Mouse (Mus musculus) spleen, adult 18-20 months (tissue): ENCODE data around the gene Acap2.

Experiments
- DNase-seq, 2 experiments: peaks; one replicate each; pipeline ENCODE4 v3.0.0; 2022; ENCODE audit warnings: mixed read lengths in 2 of 2

The Acap2 gene

GRCm38 (mm10) chr16:31167017-31167887 lies 33.8 kb downstream of the Acap2 start:
- no peak for DNase-seq

DNA sequence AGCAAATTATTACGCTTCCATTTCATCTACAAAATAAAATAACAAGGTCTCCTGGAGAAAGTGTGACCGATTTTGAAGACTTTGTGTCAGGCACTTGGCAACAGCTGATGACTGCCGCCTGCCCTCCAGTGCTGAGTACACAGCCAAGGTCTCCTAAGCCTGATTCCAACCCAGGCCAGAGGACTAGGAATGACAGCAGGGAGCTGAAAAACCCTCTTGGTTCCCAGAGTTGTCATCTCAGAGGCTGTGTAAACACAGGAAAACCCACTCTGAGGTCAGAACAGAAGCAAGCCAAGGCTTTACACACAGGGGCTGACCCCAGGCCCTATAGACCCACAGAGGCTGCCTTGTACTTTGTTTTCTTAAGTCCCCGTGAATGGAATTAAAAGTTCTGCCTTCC lies 35.1 kb downstream of the Acap2 start:
- no peak for DNase-seq

DNA sequence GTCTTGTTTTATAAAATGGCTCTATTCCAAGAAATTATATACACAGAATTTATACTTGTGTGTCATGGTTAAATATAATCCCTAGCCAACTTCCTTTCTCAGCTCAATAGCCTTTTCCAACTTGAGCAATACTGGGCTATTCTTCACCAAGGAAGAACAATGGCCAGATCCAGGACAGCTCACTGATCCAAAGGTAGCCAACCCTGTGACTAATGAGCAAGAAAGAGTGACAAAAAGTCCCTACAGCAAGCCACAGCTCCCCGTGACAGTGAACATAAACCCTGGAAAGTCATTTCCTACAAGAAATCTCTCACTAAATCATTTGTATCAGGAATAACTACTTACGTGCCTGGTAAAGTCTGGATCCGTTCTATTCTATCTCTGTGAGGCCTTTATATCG lies 35.6 kb downstream of the Acap2 start:
- no peak for DNase-seq

- no peak for DNase-seq
These were observed 36.9 kb downstream of the Acap2 start for GRCm38 (mm10) chr16:31164125-31164524.

- DNase-seq, result no peak
These were observed 40.6 kb downstream of the Acap2 start for GRCm38 (mm10) chr16:31160486-31160885.

DNA sequence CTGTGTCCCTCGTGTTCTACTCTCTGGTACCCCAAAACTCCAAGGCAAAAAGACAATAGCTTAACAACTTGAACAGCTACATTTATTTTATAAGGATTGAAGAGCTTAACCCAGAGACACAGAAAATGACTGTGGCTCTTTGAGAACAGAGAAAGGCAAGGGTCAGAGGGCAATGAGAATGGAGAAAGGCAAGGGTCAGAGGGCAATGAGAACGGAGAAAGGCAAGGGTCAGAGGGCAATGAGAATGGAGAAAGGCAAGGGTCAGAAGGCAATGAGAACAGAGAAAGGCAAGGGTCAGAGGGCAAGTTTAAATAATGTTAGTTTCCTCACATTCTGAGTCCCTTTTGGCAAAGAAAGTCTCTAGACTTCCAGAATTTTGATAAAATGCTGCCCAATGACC lies 41.6 kb downstream of the Acap2 start:
- DNase-seq, result no peak

GRCm38 (mm10) chr16:31149841-31150240 lies 51.2 kb downstream of the Acap2 start:
- DNase-seq, result no peak

DNA sequence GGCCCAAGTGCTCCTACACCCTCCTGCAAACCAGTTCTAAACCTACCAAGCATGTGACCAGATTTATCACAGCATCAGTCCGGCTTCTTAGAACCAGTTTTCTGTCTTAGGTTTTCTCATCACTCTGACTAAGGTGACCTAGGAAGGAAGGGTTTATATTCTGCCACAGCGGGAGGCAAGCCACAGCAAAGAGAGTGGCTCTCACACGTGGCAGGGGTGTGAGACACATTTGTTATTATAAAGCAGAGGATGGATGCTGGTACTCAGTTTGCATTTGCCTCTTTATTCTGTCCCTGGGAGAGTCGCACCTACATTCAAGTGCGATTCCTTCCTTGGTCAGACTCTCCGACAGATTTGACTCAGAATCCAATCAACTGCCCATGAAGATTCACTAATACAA lies 52.2 kb downstream of the Acap2 start:
- DNase-seq, result no peak

- DNase-seq, result no peak
These were observed 53.3 kb downstream of the Acap2 start for GRCm38 (mm10) chr16:31147766-31148165.

GRCm38 (mm10) chr16:31141916-31142315 lies 59.1 kb downstream of the Acap2 start:
- no peak for DNase-seq

GRCm38 (mm10) chr16:31136616-31137253 lies 64.3 kb downstream of the Acap2 start:
- no peak for DNase-seq

GRCm38 (mm10) chr16:31135519-31135918 lies 65.5 kb downstream of the Acap2 start:
- no peak for DNase-seq

GRCm38 (mm10) chr16:31131531-31131930 lies 69.5 kb downstream of the Acap2 start:
- no peak for DNase-seq

GRCm38 (mm10) chr16:31128116-31128515 lies 72.9 kb downstream of the Acap2 start:
- no peak for DNase-seq

DNA sequence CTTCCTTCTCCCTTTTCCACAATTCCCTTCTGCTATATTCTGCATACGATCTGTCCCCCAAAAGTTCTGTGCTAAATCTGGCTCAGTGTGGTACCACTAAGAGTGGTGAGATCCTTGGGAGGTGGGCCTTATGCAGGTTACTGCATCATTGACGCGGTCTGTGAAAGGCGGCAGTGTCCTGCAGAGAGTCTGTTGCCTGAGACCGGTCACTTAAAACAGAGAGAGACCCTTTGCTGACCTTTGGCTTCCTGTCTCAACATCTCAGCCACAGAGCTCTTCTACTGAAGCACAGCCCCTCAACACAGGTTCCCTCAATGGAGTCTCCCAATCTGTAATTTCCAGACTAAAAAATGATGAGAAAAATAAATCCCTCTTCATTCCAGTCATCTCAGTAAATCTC lies 76.1 kb downstream of the Acap2 start:
- no peak for DNase-seq

DNA sequence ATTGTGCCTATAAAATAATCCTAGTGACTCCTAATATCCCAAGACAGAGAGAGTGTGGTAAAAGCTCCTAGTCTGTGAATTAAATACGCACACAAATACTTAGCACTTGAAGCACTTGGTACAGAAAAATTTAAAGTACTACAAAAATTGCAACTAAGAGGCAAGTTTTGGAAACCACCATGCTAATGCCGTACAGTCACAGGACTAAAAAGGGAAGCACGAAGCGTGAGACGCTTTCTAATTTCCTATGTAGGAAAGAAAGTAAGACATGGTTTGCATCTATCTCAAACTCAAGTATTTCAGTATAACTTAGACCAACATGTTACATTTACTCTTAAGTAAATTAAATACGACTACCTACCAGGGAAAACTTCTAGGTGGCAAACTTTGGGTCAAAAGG lies 79.4 kb downstream of the Acap2 start:
- DNase-seq, result no peak

GRCm38 (mm10) chr16:31113596-31113995 lies 87.4 kb downstream of the Acap2 start:
- DNase-seq, result no peak

DNA sequence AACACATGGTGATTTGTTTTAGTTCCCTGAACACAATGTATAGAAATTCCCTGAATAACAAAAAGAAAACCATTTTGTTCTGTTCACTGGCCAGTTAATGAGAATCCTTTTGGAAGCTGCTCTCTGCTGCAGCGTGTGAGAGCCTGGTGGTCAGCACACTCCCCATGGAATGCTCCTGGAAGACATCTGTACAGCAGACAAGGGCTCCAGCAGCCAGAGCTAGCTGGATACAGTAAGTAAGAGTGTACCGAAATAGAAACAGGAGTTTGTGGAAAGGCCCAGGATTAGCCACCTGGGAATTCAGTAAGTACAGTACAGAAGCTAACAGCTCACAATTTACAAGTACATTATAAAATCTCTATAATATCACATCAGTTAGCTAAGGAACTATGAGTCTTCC lies 99.7 kb downstream of the Acap2 start:
- DNase-seq, result no peak

DNA sequence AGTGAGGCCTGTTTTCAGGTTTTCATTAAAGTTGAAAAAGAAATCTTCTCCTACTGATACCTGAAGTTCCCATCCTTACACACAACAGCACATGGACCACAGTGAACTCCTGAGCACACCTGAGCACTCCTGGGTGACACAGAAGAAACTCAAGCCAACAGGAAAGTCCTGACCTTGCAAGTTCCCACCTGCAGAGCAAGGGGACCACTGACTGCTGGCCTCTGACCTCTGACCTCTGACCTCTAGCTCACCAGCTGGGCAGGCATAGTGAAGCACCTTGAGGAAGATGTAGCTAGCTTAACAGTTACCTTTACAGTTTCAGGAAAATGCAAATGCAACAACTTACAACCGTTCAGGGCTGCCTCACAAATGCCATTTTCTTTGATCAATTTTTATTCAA lies 101.1 kb downstream of the Acap2 start:
- DNase-seq, result no peak

DNA sequence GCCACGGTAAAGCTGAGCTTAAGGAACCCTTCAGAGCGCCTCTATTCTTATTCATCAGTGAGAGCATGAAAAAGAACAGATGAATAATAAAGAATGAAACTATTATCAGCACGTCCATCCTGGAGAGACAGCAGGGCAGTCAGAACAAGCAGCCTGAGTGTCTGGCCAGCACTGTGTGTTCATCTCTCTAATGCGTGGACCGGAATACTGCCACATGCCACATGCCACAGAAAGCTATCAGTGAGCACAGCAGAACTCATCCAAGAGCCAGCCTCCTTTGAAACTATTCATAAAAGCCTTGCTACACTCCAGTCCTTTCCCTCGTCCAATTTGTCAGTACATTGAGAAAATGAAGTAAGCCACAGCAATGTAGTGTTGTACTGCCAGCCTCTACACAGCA lies 107.0 kb downstream of the Acap2 start:
- DNase-seq, result no peak

DNA sequence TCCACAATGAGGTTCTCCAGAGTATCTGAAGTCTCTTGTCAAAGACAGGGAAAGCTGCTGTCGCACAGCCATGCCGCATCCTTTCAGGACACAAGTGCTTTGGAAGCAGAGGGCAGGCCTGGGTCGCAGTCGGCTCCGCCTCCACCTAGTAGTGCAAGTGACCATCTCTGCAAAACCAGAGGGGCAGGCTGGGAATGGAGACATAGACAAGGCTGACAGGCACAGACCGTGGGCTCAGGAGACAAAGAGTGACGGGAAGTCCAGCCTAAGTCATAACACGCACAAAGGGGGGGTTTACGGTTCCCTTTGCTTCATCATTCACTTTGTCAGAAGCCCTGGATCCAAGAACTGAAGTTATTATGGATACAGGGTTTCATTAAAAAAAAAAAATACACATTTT lies 107.9 kb downstream of the Acap2 start:
- no peak for DNase-seq

DNA sequence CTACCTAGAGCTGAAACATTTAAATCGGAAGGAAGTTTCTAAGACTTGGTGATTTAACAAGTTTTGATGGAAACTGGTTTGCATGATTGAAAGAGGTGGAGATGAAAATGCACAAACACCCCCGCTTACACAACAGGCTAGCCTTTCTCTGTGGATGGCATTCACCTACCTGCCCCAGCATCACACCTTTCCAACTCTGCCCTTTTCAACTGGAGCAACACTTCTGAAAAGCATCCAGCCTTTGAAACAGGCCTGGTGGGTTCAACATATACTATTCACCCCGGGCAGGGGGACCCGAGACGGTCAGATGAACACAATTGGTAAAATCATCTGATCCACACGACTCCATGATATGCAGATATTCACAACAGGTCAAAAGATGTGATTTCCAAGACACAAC lies 119.2 kb downstream of the Acap2 start:
- DNase-seq, result no peak

GRCm38 (mm10) chr16:31081125-31081664 lies 119.8 kb downstream of the Acap2 start, which contains the start of gene Xxylt1:
Gene Xxylt1 (minus strand): TSS chr16:31081432.
- DNase-seq, result peak; percentile 89 to 93

DNA sequence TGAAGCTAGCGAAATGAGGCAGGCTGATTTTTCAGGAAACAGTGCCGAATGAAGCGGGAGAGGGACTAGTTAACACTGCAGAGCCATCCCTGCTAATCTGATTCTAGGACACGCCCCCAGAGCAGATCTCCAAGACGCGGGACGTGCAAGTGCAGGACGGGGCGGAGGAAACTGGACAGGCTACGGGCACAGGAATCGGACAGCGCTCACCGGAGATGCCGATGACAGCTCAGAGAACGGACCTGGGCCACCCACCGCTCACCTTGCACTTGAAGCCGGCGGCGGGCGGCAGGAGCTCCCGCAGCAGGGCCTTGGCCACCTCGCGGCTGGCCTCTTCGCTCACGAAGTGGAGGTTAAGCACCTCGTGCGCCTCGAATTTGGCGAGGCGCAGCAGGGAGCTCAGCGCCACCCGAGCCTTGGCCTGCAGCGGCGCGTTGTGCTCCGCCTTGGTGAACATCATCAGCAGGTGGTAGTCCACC lies 120.4 kb downstream of the Acap2 start:
- peak in 1 of 2 experiments; percentile 44 for DNase-seq
